Mouse (Mus musculus) liver, embryonic 14.5 days (tissue): Measurements from ENCODE around the gene Cyp1a2. TPM values are rescaled to one million over a fixed set of nuclear protein-coding genes. Genes with fewer than 3 reads are reported as not detected.
A peak's percentile ranks its signal among the peaks of the same experiment; 100 is the strongest.
"Not testable (repeated sequence)": the region's sequence is repeated elsewhere in the genome, so short reads cannot be mapped to it uniquely, and the experiment has no call there.

ENCODE experiments used
- ATAC-seq: fragments of 200-750 bp; cut with Nextera tagmentation; 2 replicates; pipeline ENCODE4 v1.8.0; 2017; ENCODE audit warnings: moderate number of reproducible peaks, mild to moderate bottlenecking, moderate library complexity; ENCODE audit not compliant: insufficient read depth
- DNase-seq, 3 experiments: peaks; one replicate each; pipeline ENCODE4 v3.0.0-alpha.2; 2012 to 2013; ENCODE audit warnings: low read depth in 3 of 3, low spot score in 3 of 3
- H3K27ac ChIP-seq: fragments of 300-500 bp; sonication (generic); 2 replicates; pipeline ENCODE4 v1.5.1; 2014; ENCODE audit warnings: moderate library complexity, mild to moderate bottlenecking, control low read depth, inconsistent platforms
- H3K27me3 ChIP-seq: fragments of 300-500 bp; sonication (generic); 2 replicates; pipeline ENCODE4 v1.6.1; 2014; ENCODE audit warnings: mild to moderate bottlenecking, low read length, moderate library complexity; ENCODE audit not compliant: control insufficient read depth, insufficient read depth
- H3K36me3 ChIP-seq: fragments of 300-500 bp; sonication (generic); replicated peaks from 2 replicates; pipeline ENCODE4 v1.6.1; 2014; ENCODE audit warnings: low read depth; ENCODE audit not compliant: control insufficient read depth, insufficient read depth
- H3K4me1 ChIP-seq, 2 experiments: fragments of 200-500 bp in 1 of 2; fragments of 300-500 bp in 1 of 2; sonication (generic) in 1 of 2; replicated peaks; 2 replicates each; pipeline ENCODE4 v1.6.1; 2012 to 2014; ENCODE audit warnings: antibody characterized with exemption in 1 of 2, inconsistent platforms in 1 of 2, low read length in 1 of 2; ENCODE audit not compliant: control insufficient read depth in 2 of 2, insufficient read depth in 2 of 2
- H3K4me2 ChIP-seq: fragments of 300-500 bp; sonication (generic); 2 replicates; pipeline ENCODE4 v1.6.1; 2014; ENCODE audit warnings: low read depth, mild to moderate bottlenecking, control low read depth, moderate library complexity
- H3K4me3 ChIP-seq, 2 experiments: fragments of 200-500 bp in 1 of 2; fragments of 300-500 bp in 1 of 2; sonication (generic) in 1 of 2; 2 replicates each; pipeline ENCODE4 v1.5.1; 2012 to 2014; ENCODE audit warnings: low read depth in 2 of 2, low read length in 2 of 2, mild to moderate bottlenecking in 2 of 2, control low read depth in 1 of 2, inconsistent platforms in 1 of 2, moderate library complexity in 1 of 2; ENCODE audit not compliant: insufficient read depth in 1 of 2
- H3K9ac ChIP-seq: fragments of 300-500 bp; sonication (generic); replicated peaks from 2 replicates; pipeline ENCODE4 v1.6.1; 2014; ENCODE audit warnings: mild to moderate bottlenecking, control low read depth, moderate library complexity
- H3K9me3 ChIP-seq: fragments of 300-500 bp; sonication (generic); 2 replicates; pipeline ENCODE4 v1.6.1; 2016; ENCODE audit warnings: low read length, mixed read lengths; ENCODE audit not compliant: control insufficient read depth
- CTCF ChIP-seq: IDR thresholded peaks from 2 replicates; pipeline ENCODE4 v1.5.1; 2016; ENCODE audit warnings: antibody characterized with exemption, low read depth, control low read depth
- EP300 ChIP-seq: IDR thresholded peaks from 2 replicates; pipeline ENCODE4 v1.6.1; 2016; ENCODE audit warnings: antibody characterized with exemption, low read depth
- WGBS: fragments of 180-500 bp; shearing (Covaris S2); extraction: QIAGEN DNeasy Blood & Tissue Kit; methylation state at CpG from one replicate; pipeline ENCODE4 v1.1.7; 2014; ENCODE audit not compliant: insufficient replicate concordance; 5-methylcytosine and 5-hydroxymethylcytosine counted together
- polyA plus RNA-seq, 2 experiments: library from polyadenylated mRNA; depleted of rRNA in 1 of 2; stranded (reverse) in 1 of 2; unstranded in 1 of 2; fragments of >200 nt; fragmentation: Nextera tagmentation in 1 of 2; extraction: Ambion mirVana in 1 of 2; gene quantifications; 2 replicates each; pipeline versions ENCODE4 v1.2.1 to v1.2.3; 2012 to 2014

Cyp1a2 gene
- polyA plus RNA-seq, 2 experiments, result 0.11 TPM

DNA sequence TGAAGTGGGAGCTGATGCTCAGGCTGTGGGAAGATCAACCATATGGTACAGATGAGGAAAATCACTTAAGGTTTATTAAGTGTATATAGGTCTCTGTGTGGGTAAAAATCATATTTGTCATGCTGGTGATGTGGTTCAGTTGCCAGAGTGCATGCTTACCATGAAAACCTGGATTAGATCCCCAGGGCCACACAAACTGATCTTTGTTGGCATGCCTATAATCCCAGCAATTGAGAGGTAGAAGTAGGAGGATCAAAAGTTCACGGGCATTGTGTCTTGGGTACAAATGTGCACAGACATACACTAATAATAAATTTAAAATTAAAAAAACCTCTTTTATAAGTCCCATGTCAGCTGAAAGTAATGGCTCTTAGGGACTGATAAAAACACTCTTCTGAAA is 38.9 kb upstream of the Cyp1a2 start:
- Histone ChIP-seq H3K4me2 (no peak overlapping the region), H3K9ac (no peak overlapping the region), H3K27me3 (no peaks in the 10 kb centered on the region), H3K36me3 (peaks cover 22% of the 10 kb centered on the region), H3K4me3 (no peak overlapping the region), H3K27ac (no peak overlapping the region), H3K9me3 (no peaks in the 10 kb centered on the region), H3K4me1 (peaks cover 0 to 7% of the 10 kb centered on the region in 2 experiments; a peak in 2 of 4 replicates)
- ATAC-seq (no peak), DNase-seq (no peak)
- 79% methylated on average over 1 of the region's 1 CpGs for WGBS
- TF ChIP-seq EP300 (no peak), CTCF (no peak)

DNA sequence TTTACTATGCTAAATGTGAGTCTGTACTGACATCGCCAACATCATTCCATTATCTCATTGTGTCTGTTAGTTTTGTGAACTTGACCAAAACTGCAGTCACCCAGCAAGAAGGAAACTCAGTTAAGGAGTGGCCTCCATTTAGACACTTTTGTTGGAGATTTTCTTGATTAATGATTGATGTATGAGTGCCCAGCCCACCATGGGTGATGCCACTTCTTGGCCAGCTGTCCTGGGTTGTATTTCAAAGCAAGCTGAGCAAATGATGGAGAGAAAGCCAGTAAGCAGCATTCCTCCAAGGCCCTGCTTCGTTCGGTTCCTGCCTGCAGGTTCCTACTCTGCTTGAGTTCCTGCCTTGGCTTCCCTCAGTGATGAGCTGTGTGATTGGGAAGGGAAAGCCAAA is 37.2 kb upstream of the Cyp1a2 start:
- Histone ChIP-seq H3K27me3 (no peaks in the 10 kb centered on the region), H3K4me1 (peaks cover 0 to 7% of the 10 kb centered on the region in 2 experiments; a peak in 2 of 4 replicates), H3K9ac (no peak overlapping the region), H3K9me3 (no peaks in the 10 kb centered on the region), H3K36me3 (peaks cover 26% of the 10 kb centered on the region), H3K4me2 (no peak overlapping the region), H3K27ac (no peak overlapping the region), H3K4me3 (no peak overlapping the region)
- ATAC-seq, result no peak
- WGBS, result 90% methylated on average over 3 of the region's 3 CpGs
- DNase-seq, result no peak
- TF ChIP-seq EP300 (no peak), CTCF (no peak)

DNA sequence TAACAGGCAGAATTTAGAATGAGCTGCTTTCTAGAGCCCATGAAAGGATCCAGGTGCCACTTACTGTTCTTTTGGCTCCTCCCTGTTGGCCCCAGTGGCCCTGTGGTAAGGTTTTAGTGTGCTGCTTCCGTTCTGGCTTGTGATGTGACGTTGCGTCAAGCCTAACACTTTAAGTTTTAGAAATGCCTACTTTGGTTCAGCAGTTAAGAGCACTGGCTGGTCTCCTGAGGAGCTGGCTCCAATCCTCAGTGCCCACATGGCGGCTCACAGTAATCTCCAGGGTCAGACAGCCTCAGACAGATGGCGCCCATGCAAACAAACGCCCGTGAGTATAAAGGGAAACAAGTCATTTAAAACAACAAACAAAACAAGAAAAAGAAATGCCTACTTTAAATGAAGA is 34.9 kb upstream of the Cyp1a2 start:
- TF ChIP-seq CTCF (no peak), EP300 (no peak)
- Histone ChIP-seq H3K27me3 (no peaks in the 10 kb centered on the region), H3K9me3 (no peaks in the 10 kb centered on the region), H3K4me2 (no peak overlapping the region), H3K9ac (no peak overlapping the region), H3K4me3 (no peak overlapping the region), H3K36me3 (peaks cover 35% of the 10 kb centered on the region), H3K4me1 (peaks cover 0 to 2% of the 10 kb centered on the region in 2 experiments; a peak in 1 of 4 replicates), H3K27ac (no peak overlapping the region)
- no peak for ATAC-seq
- 87% methylated on average over 7 of the region's 7 CpGs for WGBS
- no peak for DNase-seq

DNA sequence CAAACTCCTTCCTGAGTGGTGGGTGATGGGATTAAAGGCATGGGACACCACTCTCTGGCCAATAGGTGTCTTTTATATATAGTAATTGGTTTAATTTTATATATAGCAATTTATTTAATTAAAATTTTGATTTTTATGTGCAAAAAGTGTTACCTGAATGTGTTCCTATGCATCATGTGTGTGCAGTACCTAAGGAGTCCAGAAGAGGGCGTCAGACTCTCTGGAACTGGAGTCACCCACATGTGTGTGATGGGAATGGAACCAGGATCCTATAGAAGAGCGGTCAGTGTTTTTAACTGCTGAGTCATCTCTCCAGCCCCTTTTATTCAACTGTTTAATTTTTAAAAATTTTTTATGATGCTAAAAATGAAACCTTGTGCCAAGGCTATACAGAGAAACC is 28.7 kb upstream of the Cyp1a2 start:
- no peak overlapping the region for H3K4me3 ChIP-seq
- peaks cover 23% of the 10 kb centered on the region for H3K36me3 ChIP-seq
- no peak overlapping the region for H3K9ac ChIP-seq
- 56% methylated on average over 2 of the region's 2 CpGs for WGBS
- H3K27me3 ChIP-seq, result no peaks in the 10 kb centered on the region
- no peak overlapping the region for H3K27ac ChIP-seq
- no peak for DNase-seq
- H3K4me2 ChIP-seq, result no peak overlapping the region
- H3K9me3 ChIP-seq, result peaks cover 3% of the 10 kb centered on the region
- H3K4me1 ChIP-seq, result peaks cover 4 to 9% of the 10 kb centered on the region in 2 experiments; a peak in 3 of 4 replicates
- ATAC-seq, result no peak
- TF ChIP-seq CTCF (peak; percentile 50), EP300 (no peak)

DNA sequence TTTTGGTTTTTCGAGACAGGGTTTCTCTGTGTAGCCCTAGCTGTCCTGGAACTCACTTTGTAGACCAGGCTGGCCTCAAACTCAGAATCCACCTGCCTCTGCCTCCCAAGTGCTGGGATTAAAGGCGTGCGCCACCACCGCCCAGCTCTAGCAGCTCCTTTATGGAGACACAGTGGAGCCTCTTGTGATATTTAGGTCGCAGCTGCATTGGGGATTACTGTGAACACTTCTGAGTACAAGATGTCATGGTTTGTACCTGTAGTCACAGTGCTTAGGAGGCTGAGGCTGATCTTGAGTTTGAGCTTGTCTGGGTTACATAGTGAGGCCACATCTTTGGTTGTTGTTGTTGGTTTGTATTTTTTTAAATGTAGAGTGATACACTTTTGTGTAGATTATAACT is 26.7 kb upstream of the Cyp1a2 start:
- not testable (repeated sequence) for H3K4me3 ChIP-seq, H3K9me3 ChIP-seq, ATAC-seq, DNase-seq, H3K9ac ChIP-seq, H3K4me1 ChIP-seq, H3K27me3 ChIP-seq, H3K36me3 ChIP-seq, H3K4me2 ChIP-seq, H3K27ac ChIP-seq
- WGBS, result 77% methylated on average over 5 of the region's 5 CpGs
